Mouse (Mus musculus) heart, embryonic 16.5 days (tissue): ENCODE data around the gene Fgf14. TPM values are rescaled to one million over a fixed set of nuclear protein-coding genes. Genes with fewer than 3 reads are reported as not detected.

Experiments used
- ATAC-seq: fragments of 200-750 bp; cut with Nextera tagmentation; replicated peaks from 2 replicates; pipeline ENCODE4 v1.8.0; 2017; ENCODE audit warnings: moderate number of reproducible peaks; ENCODE audit not compliant: insufficient read depth, low FRiP score; ENCODE audit errors: extremely low read depth
- H3K27ac ChIP-seq: fragments of 300-500 bp; sonication (generic); 2 replicates; pipeline ENCODE4 v1.5.1; 2014; ENCODE audit warnings: mild to moderate bottlenecking, low read length, control low read depth, moderate library complexity
- H3K27me3 ChIP-seq: fragments of 300-500 bp; sonication (generic); 2 replicates; pipeline ENCODE4 v1.6.1; 2014; ENCODE audit warnings: low read length, mixed read lengths; ENCODE audit not compliant: control insufficient read depth, insufficient read depth
- H3K36me3 ChIP-seq: fragments of 300-500 bp; sonication (generic); 2 replicates; pipeline ENCODE4 v1.6.1; 2014; ENCODE audit not compliant: control insufficient read depth, insufficient read depth
- H3K4me1 ChIP-seq: fragments of 300-500 bp; sonication (generic); 2 replicates; pipeline ENCODE4 v1.6.1; 2014; ENCODE audit warnings: low read length, mixed read lengths; ENCODE audit not compliant: control insufficient read depth, insufficient read depth
- H3K4me2 ChIP-seq: fragments of 300-500 bp; sonication (generic); 2 replicates; pipeline ENCODE4 v1.6.1; 2014; ENCODE audit warnings: low read depth, mild to moderate bottlenecking, control low read depth, low read length
- H3K4me3 ChIP-seq: fragments of 300-500 bp; sonication (generic); 2 replicates; pipeline ENCODE4 v1.5.1; 2014; ENCODE audit warnings: mild to moderate bottlenecking, control low read depth, low read length
- H3K9ac ChIP-seq: fragments of 300-500 bp; sonication (generic); 2 replicates; pipeline ENCODE4 v1.6.1; 2014; ENCODE audit warnings: low read length, control low read depth
- H3K9me3 ChIP-seq: fragments of 300-500 bp; sonication (generic); replicated peaks from 2 replicates; pipeline ENCODE4 v1.6.1; 2016; ENCODE audit warnings: low read length; ENCODE audit not compliant: control insufficient read depth
- WGBS: fragments of 180-500 bp; shearing (Covaris S2); extraction: QIAGEN DNeasy Blood & Tissue Kit; methylation state at CpG from one replicate; pipeline ENCODE4 v1.1.7; 2014; 5-methylcytosine and 5-hydroxymethylcytosine counted together
- polyA plus RNA-seq: library from polyadenylated mRNA; unstranded; fragments of >200 nt; fragmentation: Nextera tagmentation; extraction: Ambion mirVana; gene quantifications from 2 replicates; pipeline ENCODE4 v1.2.1, GENCODE M21; 2015

Gene Fgf14
- polyA plus RNA-seq, 1 experiment from 2014 or later: 6.8 TPM

DNA sequence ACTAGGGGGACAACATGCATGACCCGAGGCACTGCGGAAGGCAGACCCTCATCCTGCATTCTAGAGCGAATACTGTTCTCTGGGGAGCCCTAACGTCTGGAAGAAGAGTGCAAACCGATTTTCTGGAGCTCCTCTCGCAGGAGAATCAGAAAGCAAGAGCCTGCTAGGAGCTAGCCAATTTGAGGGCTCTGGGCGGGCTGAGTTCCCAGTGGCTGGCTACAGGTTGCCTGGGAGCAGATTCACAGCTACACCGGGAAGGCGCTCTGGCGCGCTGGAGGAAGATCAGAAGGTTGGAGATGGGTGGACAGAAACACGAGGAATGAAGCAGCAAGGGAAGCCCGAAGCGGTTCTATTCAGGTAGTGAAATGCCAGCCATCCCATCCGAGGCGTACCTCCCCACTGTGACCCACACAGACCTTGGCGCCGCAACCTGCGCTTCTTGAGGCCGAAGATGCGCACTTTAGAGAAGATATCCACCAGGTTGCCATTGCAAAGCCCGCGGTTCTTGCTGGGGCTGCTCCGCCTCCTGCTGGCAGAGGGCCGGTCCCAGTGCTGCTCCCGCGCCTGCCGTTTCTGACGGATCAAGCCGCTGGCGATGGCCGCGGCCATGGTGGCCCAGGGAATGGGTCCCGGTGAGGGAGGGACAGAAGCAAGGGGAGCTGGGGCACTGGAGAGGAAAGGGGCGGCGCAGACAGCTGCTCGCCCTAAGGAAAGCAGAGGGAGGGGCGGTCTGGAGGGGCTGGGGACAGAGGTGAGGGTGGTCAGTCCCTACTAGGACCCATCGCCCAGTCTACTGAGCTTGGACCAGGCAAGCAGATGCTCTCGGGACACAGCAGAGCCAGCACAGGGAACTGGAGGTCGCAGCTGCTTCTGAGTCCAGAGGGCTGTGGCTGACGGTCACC lies 484.8 kb downstream of the Fgf14 start:
- peak; percentile 49; the same call in 1 of the 2 replicates for ATAC-seq
- Histone ChIP-seq H3K27me3 (peaks cover 23% of the 10 kb centered on the region), H3K4me2 (peak overlapping the region; percentile 51), H3K4me1 (0 out of 2 replicates have a peak, but pooled peaks cover 3% of the 10 kb centered on the region), H3K9ac (0 out of 2 replicates have a peak overlapping the region, but pooled peaks have one; percentile 9), H3K4me3 (peak overlapping the region; percentile 34), H3K36me3 (no peaks in the 10 kb centered on the region), H3K27ac (no peak overlapping the region), H3K9me3 (no peaks in the 10 kb centered on the region)
- 2% methylated on average over 42 of the region's 42 CpGs for WGBS

DNA sequence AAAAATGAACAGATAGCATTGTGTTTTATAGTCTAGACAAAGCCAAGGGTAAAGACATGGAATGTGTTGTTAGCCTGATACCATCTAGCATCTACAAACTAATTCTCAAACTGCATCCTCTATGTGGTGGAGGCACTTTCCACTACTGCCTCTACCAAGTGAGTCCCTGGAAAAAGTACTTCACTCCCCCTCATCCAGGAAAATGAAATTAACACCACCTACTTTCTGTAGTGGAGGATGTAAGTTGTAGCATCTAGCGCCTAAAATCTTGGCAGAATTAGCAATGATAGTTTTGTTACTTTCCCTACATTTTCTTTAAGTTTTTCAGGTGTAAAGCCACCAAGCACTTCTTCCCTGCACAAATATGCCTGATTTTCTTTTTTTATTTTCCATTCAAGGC lies 496.7 kb downstream of the Fgf14 start:
- H3K9me3 ChIP-seq: no peaks in the 10 kb centered on the region
- no peak overlapping the region for H3K27ac ChIP-seq
- H3K27me3 ChIP-seq: no peaks in the 10 kb centered on the region
- H3K4me1 ChIP-seq: no peaks in the 10 kb centered on the region
- H3K4me2 ChIP-seq: no peak overlapping the region
- H3K9ac ChIP-seq: no peak overlapping the region
- 56% methylated on average over 1 of the region's 1 CpGs for WGBS
- no peak for ATAC-seq
- no peaks in the 10 kb centered on the region for H3K36me3 ChIP-seq
- H3K4me3 ChIP-seq: no peak overlapping the region

DNA sequence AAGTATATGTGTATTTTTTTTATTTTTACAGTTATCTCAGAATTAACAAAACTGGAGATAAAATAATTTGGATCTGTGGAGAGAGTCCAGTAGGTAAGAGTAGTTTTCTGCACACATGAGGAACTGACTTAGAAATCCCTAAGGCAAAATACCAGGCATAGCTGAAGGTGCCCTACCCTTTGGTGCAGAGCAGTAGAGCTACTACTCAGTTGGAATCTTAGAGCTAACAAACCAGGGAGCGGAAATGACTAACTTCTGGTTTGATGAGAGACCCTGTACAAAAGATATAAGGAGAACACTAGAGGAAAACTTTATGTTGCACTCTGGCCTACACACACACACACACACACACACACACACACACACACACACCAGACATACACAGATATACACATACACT lies 502.8 kb downstream of the Fgf14 start:
- Histone ChIP-seq H3K4me1 (no peaks in the 10 kb centered on the region), H3K27me3 (no peaks in the 10 kb centered on the region), H3K36me3 (no peaks in the 10 kb centered on the region), H3K9ac (no peak overlapping the region), H3K9me3 (no peaks in the 10 kb centered on the region), H3K27ac (no peak overlapping the region), H3K4me3 (no peak overlapping the region), H3K4me2 (no peak overlapping the region)
- 88% methylated on average over 1 of the region's 1 CpGs for WGBS
- ATAC-seq: no peak

DNA sequence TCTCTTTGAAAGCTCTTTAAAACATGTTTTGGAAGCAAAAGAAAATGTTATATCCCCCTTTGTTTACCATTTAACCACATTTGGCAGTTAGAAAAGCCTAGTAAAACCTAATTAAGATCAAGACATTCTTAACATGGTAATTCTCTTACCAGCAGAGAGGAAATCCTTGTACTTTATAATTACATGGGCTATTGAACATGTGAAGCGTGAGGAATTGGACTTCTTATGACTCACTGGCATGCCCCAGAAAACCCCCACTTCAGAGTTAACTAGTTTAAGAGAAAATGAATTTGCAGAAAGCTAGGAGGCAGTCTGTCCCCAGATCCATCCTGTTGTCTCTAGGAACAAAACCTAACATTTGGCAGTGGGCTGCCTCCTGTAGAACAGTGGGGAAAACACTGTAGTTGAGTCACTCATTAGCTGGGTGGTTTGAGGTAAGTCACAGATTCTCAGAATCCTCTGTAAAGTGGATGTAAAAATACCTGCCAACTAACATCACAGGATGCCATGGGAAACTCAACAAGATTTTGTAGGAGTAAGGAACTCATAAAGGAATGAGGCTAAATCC lies 513.2 kb downstream of the Fgf14 start:
- Histone ChIP-seq H3K4me1 (no peaks in the 10 kb centered on the region), H3K27ac (no peak overlapping the region), H3K9me3 (no peaks in the 10 kb centered on the region), H3K27me3 (no peaks in the 10 kb centered on the region), H3K9ac (no peak overlapping the region), H3K36me3 (no peaks in the 10 kb centered on the region), H3K4me2 (no peak overlapping the region), H3K4me3 (no peak overlapping the region)
- no peak for ATAC-seq
- 71% methylated on average over 1 of the region's 1 CpGs for WGBS

DNA sequence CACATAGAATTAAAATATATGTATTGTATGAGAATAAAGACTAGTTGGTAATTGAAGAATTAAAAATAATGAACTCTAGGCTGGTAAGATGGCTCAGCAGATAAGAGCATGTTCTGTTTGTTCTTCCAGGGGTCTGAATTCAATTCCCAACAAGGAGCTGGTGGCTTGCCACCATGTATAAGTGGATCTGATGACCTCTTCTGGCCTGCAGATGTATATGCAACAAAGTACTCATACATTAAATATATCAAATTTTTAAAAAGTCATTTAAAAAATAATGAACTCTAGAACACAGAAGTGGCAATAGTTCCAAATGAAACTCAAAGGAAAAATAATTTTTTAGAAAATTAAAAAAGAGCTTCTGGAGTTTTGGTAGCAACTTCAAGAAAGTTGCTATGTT lies 529.5 kb downstream of the Fgf14 start:
- no peaks in the 10 kb centered on the region for H3K9me3 ChIP-seq
- H3K4me1 ChIP-seq: no peaks in the 10 kb centered on the region
- no peaks in the 10 kb centered on the region for H3K27me3 ChIP-seq
- H3K9ac ChIP-seq: no peak overlapping the region
- H3K27ac ChIP-seq: no peak overlapping the region
- ATAC-seq: no peak
- H3K4me2 ChIP-seq: no peak overlapping the region
- H3K4me3 ChIP-seq: no peak overlapping the region
- H3K36me3 ChIP-seq: no peaks in the 10 kb centered on the region

DNA sequence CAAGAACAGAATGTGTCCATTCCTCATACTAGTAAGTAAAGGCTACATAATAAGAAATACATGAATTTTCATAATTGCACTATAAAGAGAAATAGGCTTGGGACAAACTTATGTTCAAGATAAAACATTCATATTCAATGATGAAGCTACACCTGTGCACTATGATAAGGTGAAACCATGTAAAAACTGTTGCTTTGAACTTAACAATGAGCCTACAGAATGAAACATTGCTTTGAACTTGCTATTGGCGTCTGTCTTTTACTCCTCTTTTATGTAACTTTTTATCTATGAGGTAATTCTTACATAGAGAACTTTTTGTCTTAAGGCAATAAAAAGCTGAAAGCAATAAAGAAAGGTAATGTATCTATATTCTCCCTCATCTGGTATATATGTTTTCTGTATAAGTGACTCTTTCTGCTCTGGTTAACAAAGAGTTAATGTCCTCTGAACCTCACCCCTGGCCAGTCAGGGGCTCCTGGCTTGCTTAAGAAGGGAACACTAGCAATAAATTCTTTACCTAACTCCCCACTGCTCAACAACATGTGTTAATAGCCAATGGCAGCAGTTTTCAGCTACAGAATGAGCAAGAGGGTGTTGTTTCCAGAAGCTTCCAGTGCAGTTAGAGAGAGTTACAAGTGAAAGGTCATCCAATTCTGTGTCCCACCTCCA lies 569.6 kb downstream of the Fgf14 start:
- no peak overlapping the region for H3K9ac ChIP-seq
- no peak overlapping the region for H3K27ac ChIP-seq
- no peaks in the 10 kb centered on the region for H3K36me3 ChIP-seq
- H3K9me3 ChIP-seq: no peaks in the 10 kb centered on the region
- H3K4me3 ChIP-seq: no peak overlapping the region
- no peak overlapping the region for H3K4me2 ChIP-seq
- 84% methylated on average over 1 of the region's 1 CpGs for WGBS
- no peak for ATAC-seq
- no peaks in the 10 kb centered on the region for H3K27me3 ChIP-seq
- H3K4me1 ChIP-seq: no peaks in the 10 kb centered on the region

DNA sequence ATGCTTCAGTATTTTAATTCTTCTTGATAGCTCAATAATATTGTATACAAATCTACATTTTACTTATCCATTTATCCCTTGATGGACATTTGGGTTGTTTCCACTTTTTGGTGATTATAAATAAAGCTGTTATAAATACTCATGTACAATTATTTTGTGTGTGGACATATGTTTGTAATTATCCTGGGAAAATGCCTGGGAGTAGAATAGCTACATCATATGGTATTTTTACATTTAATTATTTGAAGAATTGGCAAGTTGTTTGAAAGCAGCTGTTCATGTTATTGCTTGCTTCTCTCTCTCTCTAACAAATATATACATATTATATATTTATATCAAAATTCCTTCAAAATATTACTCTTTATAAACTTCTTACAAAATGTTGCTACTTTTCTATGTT lies 593.8 kb downstream of the Fgf14 start:
- Histone ChIP-seq H3K4me3 (no peak overlapping the region), H3K9me3 (no peaks in the 10 kb centered on the region), H3K36me3 (no peaks in the 10 kb centered on the region), H3K4me1 (no peaks in the 10 kb centered on the region), H3K4me2 (no peak overlapping the region), H3K27me3 (no peaks in the 10 kb centered on the region), H3K27ac (no peak overlapping the region), H3K9ac (no peak overlapping the region)
- no peak for ATAC-seq

DNA sequence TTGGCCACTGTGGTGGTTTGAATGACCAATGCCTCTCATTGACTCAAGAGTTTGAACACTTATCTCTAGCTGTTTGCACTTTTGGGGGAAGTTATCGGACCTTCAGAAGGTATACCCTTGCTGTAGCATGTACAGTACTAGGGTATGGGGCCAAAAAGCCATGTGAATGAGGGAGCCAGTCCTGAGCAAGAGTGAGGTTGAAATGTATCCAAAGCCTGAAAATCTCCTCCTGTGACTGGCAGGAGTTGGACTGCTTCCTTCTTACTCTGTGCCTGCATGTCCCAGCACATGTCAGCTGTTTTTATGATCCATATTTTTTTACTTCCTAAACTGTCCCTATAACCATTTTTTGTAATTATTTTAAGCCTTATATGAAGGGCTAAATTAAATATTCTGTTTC lies 632.9 kb downstream of the Fgf14 start:
- no peak for ATAC-seq
- Histone ChIP-seq H3K27me3 (no peaks in the 10 kb centered on the region), H3K27ac (no peak overlapping the region), H3K9me3 (no peaks in the 10 kb centered on the region), H3K4me2 (no peak overlapping the region), H3K4me3 (no peak overlapping the region), H3K9ac (no peak overlapping the region), H3K4me1 (no peaks in the 10 kb centered on the region), H3K36me3 (no peaks in the 10 kb centered on the region)
- WGBS: 51% methylated on average over 1 of the region's 1 CpGs

DNA sequence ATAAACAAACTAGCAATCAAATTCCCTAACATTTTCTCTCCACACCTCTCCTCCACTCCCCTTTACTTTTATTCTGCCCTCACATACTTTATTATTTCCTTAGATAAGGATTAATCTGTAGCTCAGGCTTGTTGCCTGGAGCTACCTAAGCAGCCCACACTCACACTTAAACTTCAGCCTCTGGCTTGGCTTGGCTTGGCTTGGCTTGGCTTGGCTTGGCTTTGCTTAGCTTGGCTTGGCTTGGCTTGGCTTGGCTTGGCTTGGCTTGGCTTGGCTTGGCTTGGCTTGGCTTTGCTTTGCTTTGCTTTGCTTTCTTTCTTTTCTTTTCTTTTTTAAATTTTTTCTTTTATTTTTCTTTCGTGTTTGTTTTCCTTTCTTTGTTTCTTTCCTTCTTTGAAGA lies 636.3 kb downstream of the Fgf14 start:
- Histone ChIP-seq H3K27me3 (no peaks in the 10 kb centered on the region), H3K9me3 (no peaks in the 10 kb centered on the region), H3K9ac (no peak overlapping the region), H3K4me3 (no peak overlapping the region), H3K27ac (no peak overlapping the region), H3K4me2 (no peak overlapping the region), H3K4me1 (no peaks in the 10 kb centered on the region), H3K36me3 (no peaks in the 10 kb centered on the region)
- no peak for ATAC-seq
- WGBS: 64% methylated on average over 1 of the region's 1 CpGs
